8 mouse cellular contexts compared by ENCODE assay signal in genomic region chr19:4981767-4982166, GRCm38 (mm10). TPM values are rescaled to one million over a fixed set of nuclear protein-coding genes. Genes with fewer than 3 reads are reported as not detected.
DNase-seq lines count a peak whose midpoint lies in the region; ATAC-seq lines count a peak whose summit lies in the region.

No protein-coding gene starts in this region.

- no peaks in the 10 kb centered on the region for H3K36me3 ChIP-seq in forebrain, embryonic 10.5 days (replicated peaks)
- H3K36me3 ChIP-seq in forebrain, embryonic 12.5 days (replicated peaks), result no peaks in the 10 kb centered on the region
- no peaks in the 10 kb centered on the region for H3K36me3 ChIP-seq in embryonic facial prominence, embryonic 11.5 days (replicated peaks; ENCODE audit: control insufficient read depth, insufficient read depth, low read depth, low read length)

- peak; percentile 31 for DNase-seq in forebrain, embryonic 10.5 days (ENCODE audit: extremely low spot score, low spot score)
- DNase-seq in ovary, postnatal 14 days (ENCODE audit: low spot score), result peak; percentile 34
- DNase-seq in ovary, postnatal 36 days (ENCODE audit: low spot score), result no peak
- DNase-seq in adrenal gland, adult 8-10 months, result peak; percentile 23
- DNase-seq in embryonic facial prominence, embryonic 11.5 days (ENCODE audit: low spot score), result peak; percentile 75
- peak; percentile 60 to 67 for DNase-seq in layer of hippocampus, postnatal 10 days (ENCODE audit: low spot score in 2 of 2)
- DNase-seq in skeletal muscle tissue, adult 2 months (ENCODE audit: low read depth, low spot score), result peak; percentile 60

- no peaks in the 10 kb centered on the region for H3K9me3 ChIP-seq in forebrain, embryonic 10.5 days
- no peaks in the 10 kb centered on the region for H3K9me3 ChIP-seq in forebrain, embryonic 12.5 days
- H3K9me3 ChIP-seq in embryonic facial prominence, embryonic 11.5 days (replicated peaks; ENCODE audit: control insufficient read depth, low read length), result no peaks in the 10 kb centered on the region

- H3K27me3 ChIP-seq in forebrain, embryonic 10.5 days (ENCODE audit: poor library complexity, severe bottlenecking), result peaks cover 38% of the 10 kb centered on the region
- peaks cover 43% of the 10 kb centered on the region for H3K27me3 ChIP-seq in forebrain, embryonic 12.5 days
- peaks cover 11% of the 10 kb centered on the region for H3K27me3 ChIP-seq in embryonic facial prominence, embryonic 11.5 days (ENCODE audit: control insufficient read depth, insufficient read depth, low read length)

- no peak overlapping the region for H3K4me3 ChIP-seq in forebrain, embryonic 10.5 days
- no peak overlapping the region for H3K4me3 ChIP-seq in forebrain, embryonic 12.5 days (replicated peaks)
- H3K4me3 ChIP-seq in embryonic facial prominence, embryonic 11.5 days (ENCODE audit: low read depth, low read length), result no peak overlapping the region

- no peaks in the 10 kb centered on the region for H3K4me1 ChIP-seq in forebrain, embryonic 10.5 days
- no peaks in the 10 kb centered on the region for H3K4me1 ChIP-seq in forebrain, embryonic 12.5 days
- H3K4me1 ChIP-seq in embryonic facial prominence, embryonic 11.5 days (ENCODE audit: control insufficient read depth, insufficient read depth, low read length), result no peaks in the 10 kb centered on the region

- no peak overlapping the region for H3K9ac ChIP-seq in forebrain, embryonic 12.5 days
- H3K9ac ChIP-seq in embryonic facial prominence, embryonic 11.5 days (replicated peaks; ENCODE audit: low read length), result no peak overlapping the region

- ATAC-seq in forebrain, embryonic 12.5 days (ENCODE audit: low FRiP score), result no peak
- ATAC-seq in embryonic facial prominence, embryonic 11.5 days (replicated peaks; ENCODE audit: insufficient number of reproducible peaks, low FRiP score, low TSS enrichment, low read depth), result no peak

- H3K4me2 ChIP-seq in forebrain, embryonic 12.5 days, result no peak overlapping the region
- H3K4me2 ChIP-seq in embryonic facial prominence, embryonic 11.5 days (ENCODE audit: low read depth, low read length), result no peak overlapping the region

- no peak overlapping the region for H3K27ac ChIP-seq in forebrain, embryonic 10.5 days
- H3K27ac ChIP-seq in forebrain, embryonic 12.5 days, result no peak overlapping the region
- H3K27ac ChIP-seq in embryonic facial prominence, embryonic 11.5 days (replicated peaks; ENCODE audit: low read depth, low read length), result no peak overlapping the region

RNA-seq across cellular contexts. Expression of gene Npas4, which starts 8.3 kb away (rescaled TPM):
- polyA plus RNA-seq in forebrain, embryonic 10.5 days (2016; fragmentation: Nextera tagmentation; extraction: Ambion mirVana), result not detected in 2 replicates
- polyA plus RNA-seq in forebrain, embryonic 12.5 days (2016; fragmentation: Nextera tagmentation; extraction: Ambion mirVana), result 0.09 and 0.14 TPM in 2 replicates
- total RNA-seq in adrenal gland, adult 8-10 months (2022), result under 1 TPM; 0.17 to 0.43 (median 0.32) TPM
- polyA plus RNA-seq in embryonic facial prominence, embryonic 11.5 days (2014; fragmentation: Nextera tagmentation; extraction: Ambion mirVana), result not detected in 2 replicates
- total RNA-seq in layer of hippocampus, postnatal 10 days (2021), result 1 to 10 TPM; 4.8 to 5.0 TPM

RNA-seq across cellular contexts. Expression of gene Mrpl11, which starts 19.8 kb away (rescaled TPM):
- 153 and 161 TPM in 2 replicates for polyA plus RNA-seq in forebrain, embryonic 10.5 days (2016; fragmentation: Nextera tagmentation; extraction: Ambion mirVana)
- polyA plus RNA-seq in forebrain, embryonic 12.5 days (2016; fragmentation: Nextera tagmentation; extraction: Ambion mirVana), result 130 and 138 TPM in 2 replicates
- total RNA-seq in adrenal gland, adult 8-10 months (2022), result 10 to 100 TPM; 44.6 to 56.9 (median 53.6) TPM
- polyA plus RNA-seq in embryonic facial prominence, embryonic 11.5 days (2014; fragmentation: Nextera tagmentation; extraction: Ambion mirVana), result 164 and 173 TPM in 2 replicates
- 10 to 100 TPM; 62.7 to 68.8 TPM for total RNA-seq in layer of hippocampus, postnatal 10 days (2021)

RNA-seq across cellular contexts. Expression of gene Peli3, which starts 38.8 kb away (rescaled TPM):
- 1.4 and 1.7 TPM in 2 replicates for polyA plus RNA-seq in forebrain, embryonic 10.5 days (2016; fragmentation: Nextera tagmentation; extraction: Ambion mirVana)
- polyA plus RNA-seq in forebrain, embryonic 12.5 days (2016; fragmentation: Nextera tagmentation; extraction: Ambion mirVana), result 4.3 and 5.2 TPM in 2 replicates
- 10 to 100 TPM; 10.9 to 19.5 (median 15.2) TPM for total RNA-seq in adrenal gland, adult 8-10 months (2022)
- 1.7 TPM in 2 replicates for polyA plus RNA-seq in embryonic facial prominence, embryonic 11.5 days (2014; fragmentation: Nextera tagmentation; extraction: Ambion mirVana)
- 10 to 100 TPM; 18.0 to 18.4 TPM for total RNA-seq in layer of hippocampus, postnatal 10 days (2021)

RNA-seq across cellular contexts. Expression of gene Slc29a2, which starts 41.9 kb away (rescaled TPM):
- polyA plus RNA-seq in forebrain, embryonic 10.5 days (2016; fragmentation: Nextera tagmentation; extraction: Ambion mirVana), result 9.3 and 10.1 TPM in 2 replicates
- 7.2 and 7.4 TPM in 2 replicates for polyA plus RNA-seq in forebrain, embryonic 12.5 days (2016; fragmentation: Nextera tagmentation; extraction: Ambion mirVana)
- 1 to 10 TPM; 4.0 to 5.7 (median 4.5) TPM for total RNA-seq in adrenal gland, adult 8-10 months (2022)
- polyA plus RNA-seq in embryonic facial prominence, embryonic 11.5 days (2014; fragmentation: Nextera tagmentation; extraction: Ambion mirVana), result 3.9 and 4.4 TPM in 2 replicates
- total RNA-seq in layer of hippocampus, postnatal 10 days (2021), result 10 to 100 TPM; 21.0 to 21.9 TPM

RNA-seq across cellular contexts. Expression of gene Dpp3, which starts 53.7 kb away (rescaled TPM):
- 193 and 199 TPM in 2 replicates for polyA plus RNA-seq in forebrain, embryonic 10.5 days (2016; fragmentation: Nextera tagmentation; extraction: Ambion mirVana)
- polyA plus RNA-seq in forebrain, embryonic 12.5 days (2016; fragmentation: Nextera tagmentation; extraction: Ambion mirVana), result 159 and 170 TPM in 2 replicates
- total RNA-seq in adrenal gland, adult 8-10 months (2022), result 100 to 1,000 TPM; 110 to 141 (median 132) TPM
- polyA plus RNA-seq in embryonic facial prominence, embryonic 11.5 days (2014; fragmentation: Nextera tagmentation; extraction: Ambion mirVana), result 133 and 138 TPM in 2 replicates
- 10 to 100 TPM; 62.0 to 62.7 TPM for total RNA-seq in layer of hippocampus, postnatal 10 days (2021)
